Mouse (Mus musculus) gastrocnemius, postnatal 36 days (tissue): ENCODE data around the gene Eci2. TPM values are rescaled to one million over a fixed set of nuclear protein-coding genes. Genes with fewer than 3 reads are reported as not detected.

Experiments
- DNase-seq, 2 experiments: peaks; one replicate each; pipeline ENCODE4 v3.0.0; 2022
- intact Hi-C: fragments of 180-260 bp; cut with DNase I; formaldehyde crosslinking; loops from one replicate; pipeline ENCODE4 v1.15.1; 2025
- total RNA-seq, 2 experiments: library from RNA; stranded (reverse); gene quantifications; 2 replicates each; pipeline ENCODE4 v1.2.3; 2021

Gene Eci2
- total RNA-seq, 2 experiments from 2014 or later = 78.0 to 103 TPM

DNA sequence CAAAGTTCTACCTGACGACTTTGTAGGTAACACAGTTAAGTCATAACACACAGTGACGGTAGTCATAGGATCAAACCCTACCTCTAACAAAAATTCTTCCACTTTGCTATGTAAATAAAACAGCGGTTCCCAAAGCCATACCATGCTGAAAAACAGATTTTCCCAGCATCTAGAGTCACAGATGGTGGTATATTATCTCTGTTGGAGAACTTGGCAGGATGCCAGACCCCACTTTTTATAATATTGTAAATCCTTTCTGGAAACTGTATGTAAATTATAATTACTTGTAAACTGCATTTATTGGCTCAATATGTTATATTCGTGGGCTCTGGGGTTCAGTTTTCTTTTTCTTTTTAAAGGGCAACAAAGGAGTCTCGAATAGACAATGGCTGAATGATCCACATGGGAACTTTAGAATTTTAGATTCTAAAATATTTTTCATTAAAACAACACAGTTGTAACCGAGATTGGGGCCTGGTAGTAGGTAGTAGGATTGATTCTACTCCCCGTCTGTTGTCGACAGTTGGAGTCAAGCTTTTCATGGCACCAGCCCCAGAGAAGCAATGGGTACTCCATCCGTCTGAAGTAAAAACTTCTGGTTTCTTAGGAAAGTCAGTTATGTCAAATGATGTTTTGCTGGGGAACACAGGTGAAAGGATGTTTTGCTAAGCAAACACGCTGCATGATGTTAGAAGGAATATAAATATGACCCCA, 91.8 kb downstream of the Eci2 start:
- intact Hi-C loops = no loop called here
- no peak for DNase-seq

Other genes with a start within 250 kb of the Eci2 start
- 10 to 100 TPM; 22.8 to 26.5 TPM for gene Prpf4b, start 151.8 kb downstream of the Eci2 start, total RNA-seq
- under 1 TPM in 1 of 2 experiments, not detected in 1; 0.15 TPM for gene Fam217a, start 102.8 kb downstream of the Eci2 start, total RNA-seq
- gene 4933417A18Rik, start 102.7 kb downstream of the Eci2 start, total RNA-seq = not detected
- gene Eci3, start 63.3 kb downstream of the Eci2 start, total RNA-seq = 1 to 10 TPM in 1 of 2 experiments, under 1 TPM in 1; 0.47 to 1.1 TPM